Mouse (Mus musculus): ENCODE results near the gene Wsb2.

DNA sequence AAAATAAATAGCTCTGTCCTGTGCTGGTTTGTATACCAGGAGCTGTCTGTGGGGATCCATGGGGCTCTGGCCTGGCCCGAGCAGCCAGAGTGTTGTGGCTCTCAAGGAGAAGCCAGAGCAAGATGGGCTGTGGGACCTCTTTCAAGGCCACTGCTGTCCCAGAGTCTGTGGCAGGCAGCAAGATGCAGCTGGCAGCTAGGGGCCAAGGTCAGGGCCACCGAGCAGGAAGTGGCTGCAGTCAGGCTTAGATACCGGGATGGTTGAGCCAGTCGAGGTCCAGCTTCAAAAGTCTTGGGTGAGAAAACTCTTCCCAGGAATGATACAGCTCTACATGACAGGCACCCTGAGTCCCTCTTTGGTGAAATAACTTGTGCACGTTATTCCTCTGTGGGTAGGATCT is 10.1 kb upstream of the Wsb2 start:
- TF ChIP-seq MYOD1 (IDR thresholded peaks at IDR 0.05; ENCODE audit: control insufficient read depth, insufficient read length, low read depth) (no peak), CTCF (IDR thresholded peaks at IDR 0.05; ENCODE audit: control insufficient read depth, insufficient read depth, insufficient read length) (no peak), MAX (IDR thresholded peaks at IDR 0.05) (no peak), USF1 (IDR thresholded peaks at IDR 0.05; ENCODE audit: low read depth) (no peak)
